Mouse (Mus musculus) limb, embryonic 14.5 days (tissue): Measurements from ENCODE around the gene Galnt6. TPM values are rescaled to one million over a fixed set of nuclear protein-coding genes. Genes with fewer than 3 reads are reported as not detected.

Experiments
- ATAC-seq: fragments of 200-750 bp; cut with Nextera tagmentation; 2 replicates; pipeline ENCODE4 v1.8.0; 2017; ENCODE audit warnings: low read depth, moderate number of reproducible peaks, moderate TSS enrichment; ENCODE audit not compliant: low FRiP score
- DNase-seq: peaks from one replicate; pipeline ENCODE4 v3.0.0-alpha.2; 2015; ENCODE audit warnings: low spot score
- H3K27ac ChIP-seq: fragments of 300-500 bp; sonication (generic); replicated peaks from 2 replicates; pipeline ENCODE4 v1.5.1; 2014; ENCODE audit warnings: low read depth, mild to moderate bottlenecking, low read length, moderate library complexity, mixed read lengths
- H3K27me3 ChIP-seq: fragments of 300-500 bp; sonication (generic); 2 replicates; pipeline ENCODE4 v1.6.1; 2014; ENCODE audit warnings: low read length, mixed read lengths; ENCODE audit not compliant: control insufficient read depth, insufficient read depth
- H3K36me3 ChIP-seq: fragments of 300-500 bp; sonication (generic); 2 replicates; pipeline ENCODE4 v1.6.1; 2014; ENCODE audit warnings: mild to moderate bottlenecking, low read length, moderate library complexity, mixed read lengths; ENCODE audit not compliant: control insufficient read depth, insufficient read depth
- H3K4me1 ChIP-seq: fragments of 300-500 bp; sonication (generic); 2 replicates; pipeline ENCODE4 v1.6.1; 2014; ENCODE audit warnings: antibody characterized with exemption, low read length, mixed read lengths; ENCODE audit not compliant: control insufficient read depth, insufficient read depth
- H3K4me2 ChIP-seq: fragments of 300-500 bp; sonication (generic); replicated peaks from 2 replicates; pipeline ENCODE4 v1.6.1; 2014; ENCODE audit warnings: low read depth, mild to moderate bottlenecking, low read length, moderate library complexity; ENCODE audit not compliant: severe bottlenecking
- H3K4me3 ChIP-seq: fragments of 300-500 bp; sonication (generic); replicated peaks from 2 replicates; pipeline ENCODE4 v1.5.1; 2014; ENCODE audit warnings: low read length
- H3K9ac ChIP-seq: fragments of 300-500 bp; sonication (generic); 2 replicates; pipeline ENCODE4 v1.6.1; 2014; ENCODE audit warnings: mild to moderate bottlenecking, low read depth, low read length, moderate library complexity; ENCODE audit not compliant: severe bottlenecking
- H3K9me3 ChIP-seq: fragments of 300-500 bp; sonication (generic); 2 replicates; pipeline ENCODE4 v1.6.1; 2016; ENCODE audit warnings: low read length; ENCODE audit not compliant: control insufficient read depth
- POLR2A ChIP-seq: fragments of 200-500 bp; IDR thresholded peaks from 2 replicates; pipeline ENCODE4 v1.8.0; 2012; ENCODE audit warnings: inconsistent platforms, mild to moderate bottlenecking, moderate library complexity, borderline replicate concordance; ENCODE audit not compliant: insufficient read depth, insufficient read length; ENCODE audit errors: extremely low read depth
- WGBS: fragments of 180-500 bp; shearing (Covaris S2); extraction: QIAGEN DNeasy Blood & Tissue Kit; methylation state at CpG from one replicate; pipeline ENCODE4 v1.1.7; 2014; 5-methylcytosine and 5-hydroxymethylcytosine counted together
- polyA plus RNA-seq, 2 experiments: library from polyadenylated mRNA; depleted of rRNA in 1 of 2; stranded (reverse) in 1 of 2; unstranded in 1 of 2; fragments of >200 nt; fragmentation: Nextera tagmentation in 1 of 2; extraction: Ambion mirVana in 1 of 2; gene quantifications; 2 replicates each; pipeline versions ENCODE4 v1.2.1 to v1.2.3; 2012 to 2014

Gene Galnt6
- polyA plus RNA-seq, 2 experiments = 1.1 to 1.9 TPM

GRCm38 (mm10) chr15:100687430-100687971 lies 41.7 kb downstream of the Galnt6 start, which contains the start of gene Cela1:
Gene Cela1 (minus strand): TSS chr15:100687921.
- peaks cover 6% of the 10 kb centered on the region for H3K9me3 ChIP-seq
- H3K4me2 ChIP-seq = no peak within 1 kb of the TSS
- TF ChIP-seq POLR2A = no peak
- H3K27ac ChIP-seq = no peak within 1 kb of the TSS
- 80% methylated on average over 8 of the region's 8 CpGs for WGBS
- peaks cover 4% of the 10 kb centered on the region; the same call in 1 of the 2 replicates for H3K4me1 ChIP-seq
- H3K9ac ChIP-seq = no peak within 1 kb of the TSS
- ATAC-seq (no peak), DNase-seq (no peak)
- H3K27me3 ChIP-seq = no peaks in the 10 kb centered on the region
- H3K4me3 ChIP-seq = no peak within 1 kb of the TSS
- H3K36me3 ChIP-seq = no peaks in the 10 kb centered on the region

GRCm38 (mm10) chr15:100686989-100687388 lies 42.2 kb downstream of the Galnt6 start:
- 48% methylated on average over 12 of the region's 12 CpGs for WGBS
- Histone ChIP-seq H3K27me3 (no peaks in the 10 kb centered on the region), H3K27ac (no peak overlapping the region), H3K4me3 (no peak overlapping the region), H3K4me1 (peaks cover 4% of the 10 kb centered on the region; the same call in 1 of the 2 replicates), H3K9ac (no peak overlapping the region), H3K9me3 (peaks cover 6% of the 10 kb centered on the region), H3K4me2 (no peak overlapping the region), H3K36me3 (no peaks in the 10 kb centered on the region)
- ATAC-seq (no peak), DNase-seq (no peak)
- TF ChIP-seq POLR2A = no peak

DNA sequence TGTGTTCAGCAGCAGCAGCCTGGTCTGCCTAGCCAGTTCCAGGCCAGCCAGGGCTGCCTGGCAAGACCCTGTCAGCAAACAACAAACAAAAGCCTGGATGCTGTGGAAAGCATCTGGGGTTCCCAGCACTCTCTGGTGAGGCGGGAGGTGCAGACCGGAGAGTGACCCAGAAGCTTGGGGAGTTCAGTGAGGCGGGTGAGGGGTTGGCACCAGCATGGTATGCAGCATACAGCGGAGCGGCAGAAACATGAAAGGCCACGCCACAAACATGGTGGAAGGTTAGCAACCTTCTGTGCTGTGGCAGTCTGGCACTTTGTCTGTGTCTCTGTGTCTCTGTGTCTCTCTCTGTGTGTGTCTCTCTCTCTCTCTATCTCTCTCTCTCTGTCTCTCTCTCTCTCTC lies 42.7 kb downstream of the Galnt6 start:
- no peak overlapping the region for H3K9ac ChIP-seq
- H3K36me3 ChIP-seq = no peaks in the 10 kb centered on the region
- peaks cover 6% of the 10 kb centered on the region for H3K9me3 ChIP-seq
- no peak overlapping the region for H3K4me3 ChIP-seq
- H3K27ac ChIP-seq = no peak overlapping the region
- WGBS = 95% methylated on average over 6 of the region's 6 CpGs
- H3K4me1 ChIP-seq = peaks cover 4% of the 10 kb centered on the region; the same call in 1 of the 2 replicates
- no peak for ATAC-seq
- H3K27me3 ChIP-seq = no peaks in the 10 kb centered on the region
- TF ChIP-seq POLR2A = no peak
- DNase-seq = no peak
- H3K4me2 ChIP-seq = no peak overlapping the region

- WGBS = 88% methylated on average over 8 of the region's 8 CpGs
- DNase-seq (no peak), ATAC-seq (no peak)
- Histone ChIP-seq H3K4me2 (no peak overlapping the region), H3K4me1 (peaks cover 4% of the 10 kb centered on the region; the same call in 1 of the 2 replicates), H3K4me3 (no peak overlapping the region), H3K36me3 (no peaks in the 10 kb centered on the region), H3K27me3 (no peaks in the 10 kb centered on the region), H3K27ac (no peak overlapping the region), H3K9me3 (peaks cover 6% of the 10 kb centered on the region), H3K9ac (no peak overlapping the region)
- TF ChIP-seq POLR2A = no peak
Measured at GRCm38 (mm10) chr15:100685849-100686248, 43.3 kb downstream of the Galnt6 start.

DNA sequence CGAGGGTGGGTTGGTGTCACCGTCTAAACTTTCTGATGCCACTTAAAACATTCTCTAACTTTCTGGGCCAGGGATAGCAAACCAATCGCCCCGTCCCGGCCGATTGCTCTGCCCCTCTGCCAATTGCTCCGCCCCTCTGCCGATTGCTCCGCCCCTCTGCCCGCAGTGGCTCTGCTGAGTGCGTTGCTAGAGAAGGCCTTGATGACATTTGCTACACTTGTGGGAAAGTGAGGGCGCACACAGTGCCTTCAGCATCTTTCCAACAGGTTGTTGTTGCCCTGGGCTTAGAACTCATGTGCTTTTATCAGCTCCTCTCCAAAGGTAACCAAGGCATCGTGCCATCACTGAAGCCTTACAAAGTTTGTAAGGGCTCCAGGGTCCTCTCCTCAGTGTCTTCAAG lies 43.9 kb downstream of the Galnt6 start:
- Histone ChIP-seq H3K36me3 (no peaks in the 10 kb centered on the region), H3K27ac (no peak overlapping the region), H3K9ac (no peak overlapping the region), H3K4me3 (no peak overlapping the region), H3K9me3 (peaks cover 4% of the 10 kb centered on the region), H3K4me2 (no peak overlapping the region), H3K4me1 (peaks cover 4% of the 10 kb centered on the region; the same call in 1 of the 2 replicates), H3K27me3 (no peaks in the 10 kb centered on the region)
- TF ChIP-seq POLR2A = no peak
- ATAC-seq = no peak
- 20% methylated on average over 13 of the region's 13 CpGs for WGBS
- no peak for DNase-seq
